Mouse (Mus musculus) heart, adult 8-10 months (tissue): ENCODE measurements around the gene Cacna1c. TPM values are rescaled to one million over a fixed set of nuclear protein-coding genes. Genes with fewer than 3 reads are reported as not detected.
A peak's percentile ranks its signal among the peaks of the same experiment; 100 is the strongest.

Source experiments
- DNase-seq: peaks from one replicate; pipeline ENCODE4 v3.0.0; 2022; ENCODE audit warnings: low spot score
- total RNA-seq, 4 experiments: library from RNA; stranded (reverse); gene quantifications; 2 replicates each; pipeline ENCODE4 v1.2.4; 2022

The Cacna1c gene
- total RNA-seq, 4 experiments from 2014 or later = 227 to 263 (median 245) TPM

- DNase-seq = no peak
Observed at GRCm38 (mm10) chr6:118680814-118681213, 515.4 kb downstream of the Cacna1c start.

- no peak for DNase-seq
Observed at GRCm38 (mm10) chr6:118678031-118678430, 518.2 kb downstream of the Cacna1c start.

DNA sequence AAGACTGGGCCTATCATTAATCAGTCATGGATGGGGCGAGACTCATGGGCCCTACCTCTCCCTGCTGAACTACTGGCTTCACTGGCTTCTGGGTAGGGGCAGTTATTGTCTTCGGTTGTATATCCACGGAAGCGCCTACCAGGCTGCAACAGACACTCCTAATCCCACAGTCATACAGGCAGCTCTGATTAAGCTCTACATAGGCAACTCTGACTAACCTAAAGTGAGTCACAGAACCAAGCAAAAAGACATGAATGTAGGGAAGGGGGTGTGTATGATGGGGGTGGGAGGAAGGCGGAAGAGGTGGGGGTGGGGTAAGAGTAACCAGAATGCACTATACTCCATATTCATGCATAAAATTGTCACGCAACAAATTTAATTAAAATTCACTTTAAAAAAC is 518.9 kb downstream of the Cacna1c start:
- DNase-seq = no peak

GRCm38 (mm10) chr6:118674781-118675180 is 521.4 kb downstream of the Cacna1c start:
- DNase-seq = no peak

DNA sequence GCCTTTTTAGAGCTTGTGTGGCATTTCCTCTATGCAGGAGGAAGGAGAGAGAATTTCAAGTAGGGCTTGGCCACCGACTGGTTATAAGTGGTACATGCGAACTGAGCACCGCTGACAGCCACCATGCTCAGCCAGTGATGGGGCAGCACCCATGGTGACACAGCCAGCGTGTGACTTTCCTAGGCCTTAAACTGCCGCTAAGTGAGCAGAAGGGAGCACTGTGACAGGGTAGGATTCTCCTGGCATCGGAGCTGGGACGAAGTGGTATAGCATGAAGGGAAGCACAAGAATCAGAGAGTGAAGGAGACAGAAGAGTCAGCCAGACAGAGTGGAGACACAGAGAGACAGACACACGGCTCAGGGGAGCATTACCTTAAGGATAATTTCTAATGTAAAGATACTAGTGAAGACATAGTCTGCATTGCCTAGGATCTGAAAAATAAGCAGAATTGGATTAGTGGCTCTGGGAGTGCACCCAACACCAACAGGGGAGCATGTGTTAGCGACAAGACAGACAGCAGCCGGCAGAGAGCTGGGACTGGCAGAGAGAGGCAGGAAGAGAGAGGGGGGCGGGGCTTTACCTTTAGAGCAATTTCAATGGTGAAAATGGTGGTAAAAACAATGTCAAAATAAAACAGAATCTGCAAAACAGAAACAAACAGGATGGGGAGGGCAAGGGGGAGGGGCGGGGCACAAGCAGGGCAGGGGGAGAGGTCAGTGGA is 522.1 kb downstream of the Cacna1c start:
- no peak for DNase-seq

- no peak for DNase-seq
Observed at GRCm38 (mm10) chr6:118653331-118653730, 542.9 kb downstream of the Cacna1c start.

DNA sequence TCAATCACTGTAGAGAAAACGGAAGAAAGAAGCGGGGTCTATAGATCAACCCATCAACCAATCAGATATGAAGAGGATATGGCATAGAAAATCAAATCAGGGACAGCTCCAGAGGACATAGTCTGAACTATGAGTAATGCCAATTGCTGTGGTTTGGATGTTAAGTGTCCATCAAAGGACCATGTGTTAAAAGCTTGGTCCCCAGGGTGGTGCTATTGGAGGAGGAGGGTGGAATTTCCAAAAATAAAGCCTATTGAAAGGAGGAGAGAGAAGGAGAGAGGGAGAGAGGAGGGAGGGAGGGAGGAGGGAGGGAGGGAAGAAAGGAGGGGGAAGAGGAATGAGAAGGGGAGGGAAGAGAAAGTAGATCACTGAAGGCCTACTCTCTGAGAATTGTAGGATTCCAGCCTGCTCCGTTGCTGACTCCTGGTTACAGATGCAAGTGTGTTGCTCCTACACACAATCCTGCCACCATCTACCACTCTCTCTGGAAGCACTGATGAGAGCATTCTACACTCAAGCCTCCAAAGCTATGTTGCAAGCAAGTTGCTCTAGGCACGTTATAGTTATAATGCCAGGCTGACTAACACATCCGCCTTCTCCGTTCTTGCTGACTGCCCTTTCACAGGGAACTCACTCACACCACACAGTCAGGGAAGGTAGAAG is 547.0 kb downstream of the Cacna1c start:
- no peak for DNase-seq

- peak; percentile 37 for DNase-seq
Observed at GRCm38 (mm10) chr6:118646265-118647061, 549.8 kb downstream of the Cacna1c start.

DNA sequence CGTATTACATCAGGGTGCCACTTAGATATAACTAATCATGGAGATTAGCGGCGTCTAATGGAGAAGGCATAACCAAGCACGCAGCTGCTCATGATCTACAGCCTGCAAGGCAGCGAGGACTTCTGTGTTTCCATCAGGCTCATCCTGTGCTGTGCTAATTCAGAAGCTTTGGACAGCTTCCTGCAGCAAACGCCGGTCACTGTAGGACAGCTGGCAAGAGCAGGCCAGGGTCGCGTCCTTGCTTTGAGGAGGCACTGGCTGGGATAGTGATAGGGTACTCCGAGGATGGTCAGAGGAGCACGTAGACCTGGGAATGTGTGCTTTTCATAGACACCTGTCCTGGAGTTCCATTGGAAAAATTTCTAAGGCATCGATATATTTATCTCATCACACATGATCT is 551.4 kb downstream of the Cacna1c start:
- peak; percentile 22 for DNase-seq

- no peak for DNase-seq
Observed at GRCm38 (mm10) chr6:118643541-118643940, 552.7 kb downstream of the Cacna1c start.

DNA sequence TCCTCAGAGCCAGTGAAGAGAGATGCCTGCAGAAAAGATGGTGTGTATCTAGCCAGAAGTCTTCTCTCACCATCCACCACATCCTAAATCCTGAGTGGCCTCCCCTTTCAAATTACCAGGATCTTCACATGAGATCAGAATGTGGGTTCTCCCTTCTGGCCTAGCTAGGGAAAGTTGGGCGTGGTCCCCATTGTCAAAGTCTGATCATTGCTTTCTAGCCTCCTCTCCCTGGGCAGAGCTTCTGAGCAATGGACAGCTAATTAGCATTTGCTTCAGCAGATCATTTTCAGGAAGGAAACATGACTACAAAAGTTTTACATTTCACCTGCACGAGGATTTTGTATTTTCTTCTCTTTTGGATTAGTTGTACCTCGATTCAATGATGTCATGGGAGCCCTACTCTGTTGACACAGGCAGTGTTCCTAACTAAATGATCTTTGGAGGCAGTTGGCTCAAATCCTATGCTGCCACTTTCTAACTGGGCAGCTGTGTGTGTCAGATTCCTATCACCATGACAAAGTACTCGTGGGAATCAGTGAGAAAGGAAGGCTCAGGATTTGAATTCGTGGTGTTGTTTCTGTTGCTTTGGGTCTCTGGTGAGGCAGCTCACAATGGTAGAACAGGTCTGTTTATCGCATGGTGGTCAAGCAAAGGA is 554.4 kb downstream of the Cacna1c start:
- no peak for DNase-seq

- no peak for DNase-seq
Observed at GRCm38 (mm10) chr6:118639816-118640215, 556.4 kb downstream of the Cacna1c start.

GRCm38 (mm10) chr6:118638911-118639310 is 557.3 kb downstream of the Cacna1c start:
- DNase-seq = no peak

DNA sequence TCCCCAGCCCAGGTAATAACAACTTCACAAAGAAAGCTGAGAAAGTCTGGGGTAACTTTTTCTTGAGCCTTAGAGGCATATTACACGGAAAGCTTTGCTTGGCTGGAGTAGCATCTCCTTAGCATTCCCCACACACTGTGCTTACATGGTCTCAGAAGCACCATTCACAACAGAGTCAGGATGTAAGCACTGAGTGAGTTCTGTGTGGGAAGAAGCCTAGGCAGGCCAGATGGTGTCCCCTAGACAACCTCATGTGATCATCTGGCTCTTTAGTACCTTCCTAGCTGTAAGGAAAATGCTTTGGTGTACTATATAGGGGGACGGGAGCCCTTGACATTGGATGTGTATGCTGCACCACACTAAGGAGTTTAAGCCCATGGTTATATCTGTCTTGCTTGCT is 563.7 kb downstream of the Cacna1c start:
- DNase-seq = no peak

GRCm38 (mm10) chr6:118630006-118630405 is 566.2 kb downstream of the Cacna1c start:
- no peak for DNase-seq

DNA sequence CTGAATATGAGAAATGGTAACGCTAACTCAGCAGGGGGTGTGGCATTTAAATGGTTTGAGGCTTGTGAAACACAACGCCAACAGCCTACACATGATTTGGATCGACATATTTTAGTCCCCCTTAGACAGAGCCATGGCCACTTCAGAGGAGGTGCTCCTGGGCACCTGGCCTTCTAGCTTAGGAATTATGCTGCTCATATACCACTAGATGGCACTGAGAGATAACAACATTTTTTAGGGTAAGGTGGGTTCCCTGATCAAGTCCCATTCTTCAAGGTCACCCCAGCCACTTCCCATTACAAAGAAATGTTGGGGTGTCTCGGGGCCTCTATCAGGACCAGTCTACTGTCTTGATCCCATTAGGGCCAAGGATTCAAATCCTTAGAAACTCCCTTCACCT is 570.0 kb downstream of the Cacna1c start:
- DNase-seq = no peak

DNA sequence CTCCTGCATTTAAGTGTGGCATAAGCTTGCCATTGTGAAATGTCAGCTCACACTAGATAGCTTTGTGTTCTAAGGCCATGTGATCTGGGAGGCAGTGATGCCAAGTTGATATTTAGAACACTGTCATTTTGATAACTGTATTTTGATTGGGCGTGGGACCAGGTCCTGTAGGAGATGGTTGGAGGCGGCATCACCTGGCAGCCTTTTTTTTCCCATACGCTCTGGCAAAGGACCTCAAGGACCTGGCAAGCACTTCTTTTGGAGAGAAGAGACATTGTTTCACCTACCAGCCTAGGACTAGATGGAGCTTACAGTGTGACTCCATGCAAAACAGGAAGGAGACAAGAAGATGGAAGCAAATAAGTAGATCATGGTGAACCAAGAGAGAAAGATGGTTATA is 572.6 kb downstream of the Cacna1c start:
- DNase-seq = no peak

GRCm38 (mm10) chr6:118621866-118622265 is 574.4 kb downstream of the Cacna1c start:
- DNase-seq = no peak

GRCm38 (mm10) chr6:118621406-118621805 is 574.8 kb downstream of the Cacna1c start:
- DNase-seq = no peak

DNA sequence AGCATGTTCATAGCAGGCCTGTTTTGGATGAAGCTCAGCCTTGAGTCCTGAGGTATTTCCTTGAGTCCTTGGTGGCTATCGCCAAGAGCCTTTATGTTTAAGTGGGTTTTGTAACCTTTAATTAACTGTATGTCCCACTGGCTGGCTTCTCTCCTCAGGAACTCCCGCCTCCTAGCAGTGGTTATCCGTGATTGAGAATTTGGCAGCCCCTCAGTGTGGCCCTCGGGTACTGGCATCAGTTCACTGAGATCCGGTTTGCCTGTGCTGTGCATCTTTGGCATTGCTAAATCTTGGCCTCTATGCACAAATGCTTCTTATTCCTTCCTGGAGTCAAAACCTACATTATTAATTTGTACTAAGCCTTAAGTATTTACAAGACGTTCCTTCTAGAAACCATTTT is 587.3 kb downstream of the Cacna1c start:
- no peak for DNase-seq

- DNase-seq = no peak
Observed at GRCm38 (mm10) chr6:118605974-118606373, 590.2 kb downstream of the Cacna1c start.

GRCm38 (mm10) chr6:118603825-118604224 is 592.4 kb downstream of the Cacna1c start:
- no peak for DNase-seq
